ENCODE assay signal across 8 mouse cellular contexts in the genomic region with DNA sequence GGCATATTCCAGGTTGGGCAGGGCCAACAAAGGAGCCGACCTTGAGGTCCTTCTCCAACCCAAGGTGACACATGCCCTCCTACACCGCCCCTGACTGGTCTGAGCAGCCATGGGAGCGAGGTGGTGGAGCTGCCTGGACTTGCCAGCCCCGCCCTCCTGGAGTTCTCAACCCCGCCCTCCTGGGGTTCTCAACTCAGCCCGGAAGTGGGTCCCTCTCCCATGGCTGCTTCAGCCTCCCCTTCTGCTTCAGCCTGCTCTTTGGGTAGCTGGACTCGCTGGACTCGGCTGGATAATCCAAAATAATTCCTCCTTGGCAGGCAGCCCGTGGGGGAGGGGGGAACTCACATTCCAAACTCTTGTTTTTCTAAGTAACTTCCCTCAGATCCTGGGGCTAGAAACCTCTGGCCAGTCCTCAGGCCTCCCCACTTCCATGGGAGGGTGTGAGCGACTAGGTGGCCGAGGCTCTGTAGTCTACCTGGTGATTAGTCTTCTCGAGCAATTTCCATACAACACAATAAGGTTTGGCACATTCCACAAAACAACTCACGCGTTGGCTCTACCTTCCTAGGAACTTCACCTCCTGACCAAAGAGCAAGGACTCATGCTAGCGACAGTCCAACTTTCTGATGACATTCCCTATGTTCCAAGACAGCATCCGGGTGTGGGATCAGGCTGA. TPM values are rescaled to one million over a fixed set of nuclear protein-coding genes. Genes with fewer than 3 reads are reported as not detected.
A peak's percentile ranks its signal among the peaks of the same experiment; 100 is the strongest.
DNase-seq lines count a peak whose midpoint lies in the region; ATAC-seq and TF ChIP-seq lines count a peak whose summit lies in the region.

No protein-coding gene starts in this region.

- H3K27me3 ChIP-seq in Patski = no peaks in the 10 kb centered on the region
- H3K27me3 ChIP-seq in forebrain, embryonic 13.5 days = no peaks in the 10 kb centered on the region
- no peaks in the 10 kb centered on the region for H3K27me3 ChIP-seq in limb, embryonic 11.5 days (ENCODE audit: control insufficient read depth, insufficient read depth, low read length)
- H3K27me3 ChIP-seq in midbrain, embryonic 10.5 days (ENCODE audit: low read depth, poor library complexity, severe bottlenecking) = peaks cover 6% of the 10 kb centered on the region; the same call in 1 of the 2 replicates

- H3K4me2 ChIP-seq in forebrain, embryonic 13.5 days = peak overlapping the region; percentile 85
- H3K4me2 ChIP-seq in limb, embryonic 11.5 days (ENCODE audit: low read depth, severe bottlenecking) = peak overlapping the region; percentile 67

- no peak for TF ChIP-seq CTCF in Patski (IDR thresholded peaks at IDR 0.05)
- TF ChIP-seq CTCF in brain, embryonic 14.5 days (IDR thresholded peaks at IDR 0.05; ENCODE audit: borderline replicate concordance, extremely low read depth, insufficient read depth, insufficient read length) = no peak

- intact Hi-C loops in heart, postnatal 36 days (cut with DNase I) = no loop called here

- DNase-seq in Patski (ENCODE audit: low read depth, low spot score) = peak; percentile 89
- peak; percentile 87 for DNase-seq in brain, embryonic 14.5 days (ENCODE audit: low read depth)
- DNase-seq in heart, postnatal 36 days = peak; percentile 70 to 78
- DNase-seq in limb, embryonic 11.5 days (ENCODE audit: low spot score) = peak; percentile 79
- DNase-seq in midbrain, embryonic 10.5 days (ENCODE audit: low spot score) = peak; percentile 65
- DNase-seq in testis, postnatal 14 days (ENCODE audit: low spot score) = peak; percentile 76
- no peak for DNase-seq in left cerebral cortex, adult 8-10 months (ENCODE audit: low spot score in 2 of 2)

- CTCF ChIA-PET in Patski (lab: Charles Lee) = interaction anchor here (1.1 to 3.2 kb wide), 3 partner anchors 9 to 50 kb away, joined by 3 to 10 read pairs (median 6); a partner anchor contains a TSS

- 2% methylated on average over 16 of the region's 16 CpGs for WGBS in forebrain, embryonic 13.5 days
- WGBS in limb, embryonic 11.5 days = 5% methylated on average over 16 of the region's 16 CpGs
- WGBS in midbrain, embryonic 10.5 days = 2% methylated on average over 15 of the region's 16 CpGs

- in situ Hi-C loops in Patski (cut with MboI; ENCODE audit: low pct_unique_long_range_greater_than_20kb) = no loop called here

- H3K36me3 ChIP-seq in forebrain, embryonic 13.5 days (ENCODE audit: poor library complexity, severe bottlenecking) = 0 out of 2 replicates have a peak, but pooled peaks cover 6% of the 10 kb centered on the region
- no peaks in the 10 kb centered on the region for H3K36me3 ChIP-seq in limb, embryonic 11.5 days (ENCODE audit: control insufficient read depth, insufficient read depth, low read length)
- 0 out of 2 replicates have a peak, but pooled peaks cover 3% of the 10 kb centered on the region for H3K36me3 ChIP-seq in midbrain, embryonic 10.5 days

- H3K4me3 ChIP-seq in forebrain, embryonic 13.5 days = peak overlapping the region; percentile 78
- H3K4me3 ChIP-seq in limb, embryonic 11.5 days (ENCODE audit: low read depth, low read length) = peak overlapping the region; percentile 94
- peak overlapping the region; percentile 88 for H3K4me3 ChIP-seq in midbrain, embryonic 10.5 days

- H3K9ac ChIP-seq in forebrain, embryonic 13.5 days = peak overlapping the region; percentile 97
- peak overlapping the region; percentile 91; the same call in 1 of the 2 replicates for H3K9ac ChIP-seq in limb, embryonic 11.5 days (ENCODE audit: low read length)

- peaks cover 92% of the 10 kb centered on the region for H3K4me1 ChIP-seq in forebrain, embryonic 13.5 days
- peaks cover 43% of the 10 kb centered on the region for H3K4me1 ChIP-seq in limb, embryonic 11.5 days (ENCODE audit: control insufficient read depth, insufficient read depth, low read length)
- H3K4me1 ChIP-seq in midbrain, embryonic 10.5 days = peaks cover 99% of the 10 kb centered on the region

- no peaks in the 10 kb centered on the region for H3K9me3 ChIP-seq in forebrain, embryonic 13.5 days (replicated peaks)
- H3K9me3 ChIP-seq in limb, embryonic 11.5 days (ENCODE audit: control insufficient read depth, low read length) = no peaks in the 10 kb centered on the region
- no peaks in the 10 kb centered on the region for H3K9me3 ChIP-seq in midbrain, embryonic 10.5 days (replicated peaks)

- ATAC-seq in Patski = peak; percentile 70
- ATAC-seq in forebrain, embryonic 13.5 days = peak; percentile 12; the same call in 1 of the 2 replicates
- peak; percentile 35 for ATAC-seq in limb, embryonic 11.5 days (ENCODE audit: insufficient number of reproducible peaks, low FRiP score, low TSS enrichment, low read depth)

- peak overlapping the region; percentile 95 for H3K27ac ChIP-seq in forebrain, embryonic 13.5 days
- no peak overlapping the region; the same call in 1 of the 2 replicates for H3K27ac ChIP-seq in limb, embryonic 11.5 days (replicated peaks; ENCODE audit: low read depth, low read length)
- peak overlapping the region; percentile 98 for H3K27ac ChIP-seq in midbrain, embryonic 10.5 days (replicated peaks)

- TF ChIP-seq POLR2A in brain, embryonic 14.5 days (IDR thresholded peaks at IDR 0.05; ENCODE audit: borderline replicate concordance, extremely low read depth, insufficient read depth, insufficient read length, poor library complexity, severe bottlenecking) = no peak

- POLR2A ChIA-PET in Patski (lab: Charles Lee) = interaction anchor here (0.5 to 2.8 kb wide), 4 partner anchors 10 to 105 kb away, joined by 3 to 14 read pairs (median 8); a partner anchor contains a TSS

RNA-seq across cellular contexts. Expression of a gene that starts 1.5 kb away (rescaled TPM):
- 444 TPM for polyA plus RNA-seq in Patski (2021)
- 194 and 213 TPM in 2 replicates for polyA plus RNA-seq in brain, embryonic 14.5 days (2012; rRNA removed)
- polyA plus RNA-seq in forebrain, embryonic 13.5 days (2015; fragmentation: Nextera tagmentation; extraction: Ambion mirVana) = 101 and 130 TPM in 2 replicates
- total RNA-seq in heart, postnatal 36 days (2021) = 100 to 1,000 TPM in 1 of 2 experiments, 10 to 100 TPM in 1; 92.4 to 100 TPM
- 122 and 125 TPM in 2 replicates for polyA plus RNA-seq in limb, embryonic 11.5 days (2014; fragmentation: Nextera tagmentation; extraction: Ambion mirVana)
- 130 and 144 TPM in 2 replicates for polyA plus RNA-seq in midbrain, embryonic 10.5 days (2016; fragmentation: Nextera tagmentation; extraction: Ambion mirVana)
- total RNA-seq in left cerebral cortex, adult 8-10 months (2022) = 10 to 100 TPM; 42.6 to 60.9 (median 54.8) TPM

RNA-seq across cellular contexts. Expression of a gene that starts 17.2 kb away (rescaled TPM):
- 11.3 TPM for polyA plus RNA-seq in Patski (2021)
- 134 and 196 TPM in 2 replicates for polyA plus RNA-seq in brain, embryonic 14.5 days (2012; rRNA removed)
- polyA plus RNA-seq in forebrain, embryonic 13.5 days (2015; fragmentation: Nextera tagmentation; extraction: Ambion mirVana) = 40.7 and 47.7 TPM in 2 replicates
- 10 to 100 TPM in 1 of 2 experiments, 1 to 10 TPM in 1; 8.9 to 10.5 TPM for total RNA-seq in heart, postnatal 36 days (2021)
- polyA plus RNA-seq in limb, embryonic 11.5 days (2014; fragmentation: Nextera tagmentation; extraction: Ambion mirVana) = 19.4 and 19.8 TPM in 2 replicates
- polyA plus RNA-seq in midbrain, embryonic 10.5 days (2016; fragmentation: Nextera tagmentation; extraction: Ambion mirVana) = 27.7 and 37.3 TPM in 2 replicates
- 10 to 100 TPM; 46.2 to 59.3 (median 50.7) TPM for total RNA-seq in left cerebral cortex, adult 8-10 months (2022)

RNA-seq across cellular contexts. Expression of a gene that starts 29.7 kb away (rescaled TPM):
- 16.3 TPM for polyA plus RNA-seq in Patski (2021)
- polyA plus RNA-seq in brain, embryonic 14.5 days (2012; rRNA removed) = 61.9 and 75.4 TPM in 2 replicates
- polyA plus RNA-seq in forebrain, embryonic 13.5 days (2015; fragmentation: Nextera tagmentation; extraction: Ambion mirVana) = 43.0 and 45.5 TPM in 2 replicates
- total RNA-seq in heart, postnatal 36 days (2021) = 1 to 10 TPM; 1.7 to 2.0 TPM
- 15.3 and 16.6 TPM in 2 replicates for polyA plus RNA-seq in limb, embryonic 11.5 days (2014; fragmentation: Nextera tagmentation; extraction: Ambion mirVana)
- 38.8 and 47.4 TPM in 2 replicates for polyA plus RNA-seq in midbrain, embryonic 10.5 days (2016; fragmentation: Nextera tagmentation; extraction: Ambion mirVana)
- 10 to 100 TPM; 35.8 to 40.9 (median 39.4) TPM for total RNA-seq in left cerebral cortex, adult 8-10 months (2022)

RNA-seq across cellular contexts. Expression of a gene that starts 32.3 kb away (rescaled TPM):
- polyA plus RNA-seq in Patski (2021) = 37.2 TPM
- 129 and 168 TPM in 2 replicates for polyA plus RNA-seq in brain, embryonic 14.5 days (2012; rRNA removed)
- 68.5 and 71.7 TPM in 2 replicates for polyA plus RNA-seq in forebrain, embryonic 13.5 days (2015; fragmentation: Nextera tagmentation; extraction: Ambion mirVana)
- 10 to 100 TPM; 70.5 to 72.5 TPM for total RNA-seq in heart, postnatal 36 days (2021)
- 22.7 and 23.4 TPM in 2 replicates for polyA plus RNA-seq in limb, embryonic 11.5 days (2014; fragmentation: Nextera tagmentation; extraction: Ambion mirVana)
- 25.4 and 41.8 TPM in 2 replicates for polyA plus RNA-seq in midbrain, embryonic 10.5 days (2016; fragmentation: Nextera tagmentation; extraction: Ambion mirVana)
- total RNA-seq in left cerebral cortex, adult 8-10 months (2022) = 100 to 1,000 TPM; 150 to 165 (median 161) TPM

RNA-seq across cellular contexts. Expression of a gene that starts 38.6 kb away (rescaled TPM):
- 7.1 TPM for polyA plus RNA-seq in Patski (2021)
- 12.8 and 15.5 TPM in 2 replicates for polyA plus RNA-seq in brain, embryonic 14.5 days (2012; rRNA removed)
- 9.1 and 11.7 TPM in 2 replicates for polyA plus RNA-seq in forebrain, embryonic 13.5 days (2015; fragmentation: Nextera tagmentation; extraction: Ambion mirVana)
- total RNA-seq in heart, postnatal 36 days (2021) = 10 to 100 TPM; 21.5 to 23.7 TPM
- 14.3 and 15.2 TPM in 2 replicates for polyA plus RNA-seq in limb, embryonic 11.5 days (2014; fragmentation: Nextera tagmentation; extraction: Ambion mirVana)
- polyA plus RNA-seq in midbrain, embryonic 10.5 days (2016; fragmentation: Nextera tagmentation; extraction: Ambion mirVana) = 31.8 and 36.7 TPM in 2 replicates
- 10 to 100 TPM in 2 of 4 experiments, 1 to 10 TPM in 2; 9.5 to 10.6 (median 10.1) TPM for total RNA-seq in left cerebral cortex, adult 8-10 months (2022)

Comparison
In these comparisons a context has a peak if more than half of its experiments do, and no peak if none do; other contexts are left out.
1. ATAC-seq: peak in every context shown above with its lines; median percentile 70 in Patski; 35 in limb, embryonic 11.5 days; 12 in forebrain, embryonic 13.5 days.
2. DNase-seq: peak in Patski (single experiment), brain, embryonic 14.5 days (single experiment), heart, postnatal 36 days (2 of 2), limb, embryonic 11.5 days (single experiment), midbrain, embryonic 10.5 days (single experiment) and testis, postnatal 14 days (single experiment); none in left cerebral cortex, adult 8-10 months (0 of 2).
3. Peak in every context shown above with its lines, with median percentiles within 50 percentile points of each other: H3K4me3 ChIP-seq.